Mouse (Mus musculus): ENCODE results near the gene Hormad1.
A peak's percentile ranks its signal among the peaks of the same experiment; 100 is the strongest.
"Not testable (repeated sequence)": the region's sequence is repeated elsewhere in the genome, so short reads cannot be mapped to it uniquely, and the experiment has no call there.

Gene Hormad1

DNA sequence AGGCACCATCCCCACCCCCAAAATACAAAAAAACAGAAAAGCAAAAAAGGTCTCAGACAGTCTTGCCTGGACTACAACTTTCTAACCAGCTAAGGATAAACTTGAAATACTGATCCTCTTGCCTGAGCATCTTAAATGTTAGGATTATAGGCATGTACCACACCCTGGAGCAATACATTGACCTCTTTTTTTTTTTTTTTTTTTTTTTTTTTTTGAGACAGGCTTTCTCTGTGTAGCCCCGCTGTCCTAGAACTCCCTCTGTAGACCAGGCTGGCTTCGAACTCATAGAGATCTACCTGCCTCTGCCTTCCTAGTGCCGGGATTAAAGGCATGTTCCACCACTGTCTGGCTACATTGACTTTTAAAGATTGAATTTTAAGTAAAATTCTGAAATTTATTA, 1.3 kb downstream of the Hormad1 start:
- no peak for DNase-seq (ENCODE audit: extremely low spot score, low read depth, low spot score)

DNA sequence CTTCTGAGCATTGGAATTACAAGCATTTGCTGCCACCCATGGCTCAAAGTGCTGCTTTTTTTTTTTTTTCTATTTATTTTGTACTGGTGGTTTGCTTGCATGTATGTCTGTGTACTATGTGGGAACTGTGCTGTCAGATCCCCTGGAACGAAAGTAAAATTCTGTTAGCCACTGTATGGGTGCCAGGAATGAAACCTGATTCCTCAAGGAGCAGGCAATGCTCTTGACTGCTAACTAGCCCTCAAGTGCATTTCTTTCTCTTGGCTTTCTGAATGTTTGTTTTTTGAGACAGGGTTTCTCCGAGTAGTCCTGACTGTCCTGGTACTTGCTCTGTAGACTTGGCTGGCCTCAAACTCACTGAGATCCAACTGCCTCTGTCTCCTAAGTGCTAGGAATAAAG, 2.3 kb downstream of the Hormad1 start:
- no peak for DNase-seq (ENCODE audit: extremely low spot score, low read depth, low spot score)

DNA sequence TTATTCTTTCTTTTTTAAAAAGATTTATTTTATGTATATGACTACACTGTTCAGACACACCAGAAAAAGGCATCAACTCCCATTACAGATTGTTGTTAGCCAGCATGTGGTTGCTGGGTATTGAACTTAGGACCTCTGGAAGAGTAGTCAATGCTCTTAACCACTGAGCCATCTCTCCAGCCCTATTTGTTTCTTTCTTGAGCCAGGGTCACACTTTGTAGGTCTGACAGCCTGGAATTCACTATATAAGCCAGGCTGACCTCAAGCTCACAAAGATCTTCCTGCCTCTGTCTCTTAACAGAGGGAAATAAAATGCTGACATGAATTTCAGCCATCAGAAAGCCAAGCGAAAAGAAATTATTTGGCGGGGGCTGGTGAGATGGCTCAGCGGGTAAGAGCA, 10.1 kb downstream of the Hormad1 start:
- no peak for DNase-seq (ENCODE audit: extremely low spot score, low read depth, low spot score)

DNA sequence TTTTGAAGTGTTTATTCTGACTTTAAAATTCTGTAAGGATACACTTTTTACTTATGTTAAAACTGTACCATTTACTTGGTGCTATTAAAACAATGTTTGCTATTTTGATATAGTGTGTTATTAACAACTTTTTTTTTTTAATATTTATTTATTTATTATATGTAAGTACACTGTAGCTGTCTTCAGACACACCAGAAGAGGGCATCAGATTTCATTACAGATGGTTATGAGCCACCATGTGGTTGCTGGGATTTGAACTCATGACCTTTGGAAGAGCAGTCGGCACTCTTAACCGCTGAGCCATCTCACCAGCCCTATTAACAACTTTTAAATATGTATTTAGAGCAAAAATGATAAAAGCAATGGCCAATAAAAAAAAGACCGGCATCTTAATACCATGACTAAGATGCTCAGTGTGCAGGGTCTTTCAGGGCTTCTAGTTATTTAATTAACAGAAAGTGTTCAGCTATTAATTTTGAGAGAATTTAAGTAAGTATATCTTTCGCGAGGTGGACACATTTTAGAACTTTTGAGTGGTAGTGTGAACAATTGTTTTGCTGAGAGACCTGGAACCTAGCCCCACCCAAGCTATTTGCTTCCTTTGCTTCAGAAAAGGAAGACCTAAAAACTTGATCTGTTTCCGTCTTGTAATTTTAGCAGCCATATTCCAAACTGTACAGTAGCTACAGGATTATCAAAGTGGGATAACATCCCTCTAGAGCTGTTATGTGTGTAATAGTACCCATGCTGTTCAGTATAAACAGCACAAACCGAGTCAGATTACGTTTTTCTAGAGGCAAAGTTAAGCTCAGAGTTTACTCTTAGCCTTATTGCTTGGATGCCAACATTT, 28.5 kb downstream of the Hormad1 start:
- DNase-seq (ENCODE audit: extremely low spot score, low read depth, low spot score) = no peak

DNA sequence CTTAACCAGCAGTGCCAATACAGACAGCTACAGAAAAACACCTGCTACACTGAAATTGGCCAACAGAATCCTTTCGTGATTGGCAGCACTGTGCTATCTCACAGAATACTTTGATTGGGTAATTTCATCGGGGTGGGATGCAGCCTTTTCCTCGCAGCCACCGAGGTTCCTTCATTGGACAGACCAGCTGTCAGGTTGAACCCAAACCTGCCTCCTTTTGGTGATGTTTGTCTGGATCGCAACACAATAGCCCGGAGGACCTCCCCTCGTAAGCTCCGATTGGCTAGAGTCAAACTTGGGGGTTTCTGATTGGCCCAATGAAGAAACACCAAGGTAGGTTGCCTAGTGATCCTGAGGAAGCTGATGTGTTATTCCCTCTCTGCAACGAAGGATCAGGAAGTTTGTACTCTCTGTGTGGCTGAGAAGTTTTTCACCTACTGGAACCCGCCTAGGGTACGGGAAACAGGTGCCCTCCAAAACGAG, 29.2 kb downstream of the Hormad1 start, which contains the start of gene Golph3l:
Gene Golph3l (plus strand): TSS at position 331 of the 483 bp plus-strand sequence.
- peak; percentile 94 for DNase-seq (ENCODE audit: extremely low spot score, low read depth, low spot score)

DNA sequence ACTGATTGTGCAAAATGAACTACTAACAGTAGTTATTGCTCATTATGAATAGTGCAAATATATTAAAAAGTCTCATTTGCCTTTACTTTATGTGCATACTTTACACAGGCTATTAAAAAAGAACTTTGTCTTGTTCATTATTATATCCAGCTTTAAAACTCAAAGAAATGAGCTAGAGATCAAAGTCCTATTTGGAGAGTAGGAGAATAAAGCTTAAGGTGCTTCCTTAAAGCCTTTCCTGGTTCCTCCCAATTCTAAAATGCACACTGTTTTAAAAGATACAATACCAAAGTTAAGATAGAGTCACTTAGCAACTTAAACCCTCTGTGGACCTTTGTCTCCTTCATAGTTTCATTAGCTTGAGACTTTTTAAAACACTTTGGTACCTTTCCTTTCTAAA, 39.3 kb downstream of the Hormad1 start:
- no peak for DNase-seq (ENCODE audit: extremely low spot score, low read depth, low spot score)

DNA sequence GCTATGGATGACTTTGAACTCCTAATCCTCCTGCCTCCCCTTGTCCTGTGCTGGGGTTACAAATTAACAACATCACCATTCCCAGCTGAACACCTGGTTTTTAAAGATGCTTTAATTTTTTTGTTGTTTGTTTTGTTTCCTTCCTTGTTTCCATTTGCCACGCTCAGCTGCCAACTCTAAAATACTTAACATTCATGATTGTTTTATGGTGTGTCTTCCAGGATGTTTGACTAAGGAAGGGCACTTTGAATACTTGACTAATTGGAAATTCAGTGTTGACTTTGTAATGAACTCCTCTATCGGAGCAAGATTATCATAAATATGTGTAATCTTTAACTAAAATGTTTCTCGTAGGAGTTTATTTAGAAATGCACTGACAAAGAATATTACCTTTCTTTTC, 41.8 kb downstream of the Hormad1 start:
- no peak for DNase-seq (ENCODE audit: extremely low spot score, low read depth, low spot score)

DNA sequence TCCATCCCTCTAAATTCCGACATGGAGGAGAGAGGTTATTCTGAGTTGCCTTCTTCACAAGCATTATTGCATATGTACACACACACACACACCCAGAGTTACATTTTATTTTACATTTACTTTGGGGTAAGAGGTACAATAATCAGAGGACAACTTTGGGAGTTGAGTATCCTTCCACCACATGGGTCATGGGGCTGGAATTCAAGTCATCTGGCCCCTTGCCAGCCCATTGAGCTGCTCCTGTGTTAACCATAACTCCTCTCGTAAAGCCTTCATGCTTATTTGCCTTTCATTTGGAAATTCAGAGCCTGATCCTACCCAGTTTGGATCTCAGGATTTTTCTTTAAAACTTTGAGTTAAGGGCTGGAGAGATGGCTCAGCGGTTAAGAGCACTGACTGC, 46.6 kb downstream of the Hormad1 start:
- DNase-seq (ENCODE audit: extremely low spot score, low read depth, low spot score) = no peak

DNA sequence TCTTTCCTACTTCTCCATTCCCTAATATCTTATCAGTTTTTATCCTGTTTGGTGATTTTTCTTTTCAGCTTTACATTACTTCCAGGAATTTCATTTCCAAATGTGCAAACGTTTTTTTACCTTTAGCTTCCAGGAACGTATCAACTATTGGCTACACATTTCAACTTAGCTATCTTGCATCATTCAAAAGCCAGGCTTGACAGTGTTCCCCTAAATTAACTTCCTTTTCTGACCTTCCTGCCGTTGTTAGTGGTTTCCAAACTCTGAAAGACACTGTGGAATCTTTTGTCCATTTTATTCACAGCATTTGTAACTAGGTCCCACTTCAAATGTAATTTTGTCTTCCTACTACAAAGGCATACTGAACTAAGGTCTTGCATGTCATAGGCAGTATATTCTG, 49.7 kb downstream of the Hormad1 start:
- DNase-seq (ENCODE audit: extremely low spot score, low read depth, low spot score) = no peak

DNA sequence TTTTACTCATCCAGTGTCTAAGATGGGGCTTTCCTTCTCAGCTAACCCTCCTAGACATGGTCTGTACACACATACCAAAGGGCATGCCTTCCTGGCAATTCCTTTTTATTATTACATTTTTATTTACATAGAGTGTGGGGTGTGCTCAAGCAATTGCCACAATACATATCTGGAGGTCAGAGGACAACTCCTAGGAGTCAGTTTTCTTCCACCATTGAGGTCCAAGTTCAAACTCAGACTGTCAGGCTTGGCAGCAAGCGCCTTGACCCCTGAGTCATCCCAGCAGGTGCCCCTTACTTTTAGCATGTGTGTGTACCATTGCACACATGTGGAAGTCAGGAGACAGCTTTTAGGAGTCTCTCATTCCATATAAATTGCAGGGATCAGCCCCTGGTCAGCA, 54.5 kb downstream of the Hormad1 start:
- DNase-seq (ENCODE audit: extremely low spot score, low read depth, low spot score) = no peak

DNA sequence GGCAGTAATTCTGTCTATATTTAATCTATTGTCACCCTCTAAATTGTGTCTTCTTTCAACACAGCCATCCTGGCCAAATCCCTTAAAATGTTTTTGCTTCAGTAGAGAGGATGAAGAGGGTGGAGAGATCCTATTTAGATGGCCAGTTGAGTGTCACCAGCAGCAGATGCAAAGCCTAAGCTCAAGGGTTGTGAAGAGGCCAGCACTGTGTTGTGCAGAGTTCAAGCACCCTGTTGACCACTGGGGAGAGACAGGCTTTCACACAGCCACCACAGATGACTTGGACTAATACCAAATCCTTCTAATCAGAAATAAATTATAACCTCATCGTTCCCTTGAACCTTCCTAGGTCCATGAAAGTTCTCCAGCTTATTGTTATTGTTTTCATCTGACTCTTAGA, 59.0 kb downstream of the Hormad1 start:
- no peak for DNase-seq (ENCODE audit: extremely low spot score, low read depth, low spot score)

DNA sequence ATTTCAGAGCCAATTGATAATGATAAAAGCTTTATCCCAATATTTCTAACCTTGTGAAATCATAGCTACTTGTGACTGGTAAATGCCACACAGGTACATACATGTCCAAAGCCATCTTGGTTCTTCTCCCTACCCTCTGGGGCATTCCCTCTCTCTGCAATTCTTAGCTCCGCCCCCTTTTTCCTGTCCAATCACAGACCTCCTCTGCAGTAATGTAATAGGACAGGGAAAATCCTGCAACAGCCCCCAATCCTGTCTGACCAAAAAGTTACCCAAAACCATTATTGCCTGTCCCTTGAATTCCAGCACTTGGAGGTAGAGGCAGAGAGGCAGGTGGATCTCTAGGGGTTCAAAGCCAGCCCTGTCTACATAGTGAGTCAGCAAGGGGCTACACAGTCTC, 61.8 kb downstream of the Hormad1 start:
- no peak for DNase-seq (ENCODE audit: extremely low spot score, low read depth, low spot score)

DNA sequence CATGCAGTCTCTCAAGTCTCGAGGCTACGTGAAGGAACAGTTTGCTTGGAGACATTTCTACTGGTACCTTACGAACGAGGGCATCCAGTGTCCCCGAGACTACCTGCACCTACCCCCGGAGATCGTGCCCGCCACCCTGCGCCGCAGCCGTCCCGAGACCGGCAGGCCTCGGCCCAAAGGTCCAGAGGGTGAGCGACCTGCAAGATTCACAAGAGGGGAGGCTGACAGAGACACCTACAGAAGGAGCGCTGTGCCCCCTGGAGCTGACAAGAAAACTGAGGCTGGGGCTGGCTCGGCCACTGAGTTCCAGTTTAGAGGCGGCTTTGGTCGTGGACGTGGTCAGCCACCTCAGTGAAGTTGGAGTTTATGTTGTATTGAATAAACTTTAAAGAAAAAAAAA, 62.9 kb downstream of the Hormad1 start:
- not testable (repeated sequence) for DNase-seq (ENCODE audit: extremely low spot score, low read depth, low spot score)

DNA sequence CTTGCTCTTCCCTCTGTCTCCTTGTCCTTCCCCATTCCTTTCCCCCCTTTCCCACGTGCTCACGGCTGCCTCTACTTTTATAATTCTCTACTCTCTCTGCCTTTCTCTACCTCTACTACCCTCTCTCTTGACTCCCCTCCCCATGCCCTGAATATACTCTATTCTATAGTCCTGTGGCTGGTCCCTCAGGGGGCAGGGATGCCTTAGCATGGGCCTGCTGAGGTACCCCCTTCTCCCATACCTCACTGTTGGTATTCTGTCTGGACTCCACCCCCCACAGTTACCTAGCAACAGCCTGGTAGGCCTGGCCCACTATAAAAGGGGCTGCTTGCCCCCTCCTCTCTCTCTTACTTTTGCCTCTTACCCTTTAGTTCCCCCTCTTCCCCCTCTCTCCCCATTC, 64.1 kb downstream of the Hormad1 start:
- no peak for DNase-seq (ENCODE audit: extremely low spot score, low read depth, low spot score)

DNA sequence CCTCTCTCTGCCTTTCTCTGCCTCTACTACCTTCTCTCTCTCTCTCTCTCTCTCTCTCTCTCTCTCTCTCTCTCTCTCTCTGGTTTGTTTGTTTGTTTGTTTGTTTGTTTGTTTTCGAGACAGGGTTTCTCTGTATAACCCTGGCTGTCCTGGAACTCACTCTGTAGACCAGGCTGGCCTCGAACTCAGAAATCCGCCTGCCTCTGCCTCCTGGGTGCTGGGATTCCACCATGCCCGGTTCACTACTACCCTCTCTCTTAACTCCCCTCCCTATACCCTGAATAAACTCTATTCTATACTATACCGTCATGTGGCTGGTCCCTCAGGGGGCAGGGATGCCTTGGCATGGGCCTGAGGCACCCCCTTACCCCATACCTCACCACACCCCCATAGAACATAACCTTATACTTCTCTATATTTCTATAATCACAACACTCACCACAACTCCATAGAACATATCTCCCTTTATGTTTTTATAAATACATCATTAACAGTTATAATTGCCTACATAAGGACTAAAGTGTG, 64.6 kb downstream of the Hormad1 start:
- not testable (repeated sequence) for DNase-seq (ENCODE audit: extremely low spot score, low read depth, low spot score)

DNA sequence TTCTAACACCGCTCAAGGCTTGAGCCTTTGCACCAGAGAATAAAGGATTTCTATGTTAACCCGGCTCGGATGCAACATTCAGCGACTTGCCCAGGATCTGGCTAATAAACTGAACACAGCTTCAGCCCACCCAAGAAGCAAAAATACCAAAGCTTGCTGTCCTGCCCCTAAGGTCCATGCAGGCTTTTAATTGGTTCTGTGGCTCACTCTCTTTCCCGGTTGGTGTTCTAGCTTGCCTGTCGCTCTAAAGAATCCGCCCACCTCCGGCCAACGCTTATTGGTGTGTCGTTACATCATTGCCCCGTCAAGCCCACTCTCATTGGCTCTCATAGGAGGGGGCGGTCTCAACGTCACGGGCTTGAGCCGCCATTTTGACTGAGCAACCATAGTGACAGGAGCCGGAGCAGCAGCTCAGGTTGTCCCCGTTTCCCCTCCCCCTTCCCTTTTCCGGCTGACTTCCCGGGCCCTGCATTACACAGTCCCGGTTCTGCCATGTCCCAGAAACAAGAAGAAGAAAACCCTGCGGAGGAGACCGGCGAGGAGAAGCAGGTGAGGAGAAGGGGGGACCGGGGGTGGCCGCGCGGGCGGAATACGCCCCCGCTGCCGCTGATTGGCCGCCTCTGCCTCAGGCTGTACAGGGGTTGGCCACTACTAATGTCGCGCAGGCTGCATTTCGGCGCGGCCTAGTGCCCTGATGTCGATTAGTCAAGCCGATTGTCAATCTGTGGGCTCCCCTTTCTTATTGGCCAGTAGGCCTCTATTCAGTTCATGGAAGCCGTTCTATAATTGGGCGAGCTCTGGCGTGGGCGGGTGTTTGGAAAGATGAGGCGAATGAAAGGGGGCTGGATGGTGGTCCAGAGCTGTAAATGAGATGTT, 65.4 kb downstream of the Hormad1 start, which contains the start of gene Ensa:
Gene Ensa (plus strand): TSS at position 366 of the 876 bp plus-strand sequence.
- peak; percentile 98 for DNase-seq (ENCODE audit: extremely low spot score, low read depth, low spot score)

DNA sequence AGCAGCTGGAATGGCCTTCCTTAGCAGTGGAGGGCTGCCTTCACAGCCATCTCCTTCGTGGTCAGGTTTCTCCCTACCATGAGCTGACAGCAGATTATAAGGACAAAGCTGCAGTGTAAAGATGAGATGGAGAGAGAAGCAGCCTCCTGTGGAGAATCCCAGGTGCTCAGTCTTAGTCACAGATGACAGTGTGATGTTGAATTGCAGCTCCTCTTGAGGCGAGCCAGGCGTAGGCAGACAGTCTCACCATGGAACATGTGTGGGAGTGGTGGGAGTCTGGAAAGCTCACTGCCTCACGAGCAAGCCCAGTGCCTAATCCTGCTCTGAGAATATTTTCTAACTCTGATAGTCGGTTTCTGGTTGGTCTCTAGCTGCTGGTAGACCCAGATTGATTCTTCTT, 68.3 kb downstream of the Hormad1 start:
- DNase-seq (ENCODE audit: extremely low spot score, low read depth, low spot score) = no peak

DNA sequence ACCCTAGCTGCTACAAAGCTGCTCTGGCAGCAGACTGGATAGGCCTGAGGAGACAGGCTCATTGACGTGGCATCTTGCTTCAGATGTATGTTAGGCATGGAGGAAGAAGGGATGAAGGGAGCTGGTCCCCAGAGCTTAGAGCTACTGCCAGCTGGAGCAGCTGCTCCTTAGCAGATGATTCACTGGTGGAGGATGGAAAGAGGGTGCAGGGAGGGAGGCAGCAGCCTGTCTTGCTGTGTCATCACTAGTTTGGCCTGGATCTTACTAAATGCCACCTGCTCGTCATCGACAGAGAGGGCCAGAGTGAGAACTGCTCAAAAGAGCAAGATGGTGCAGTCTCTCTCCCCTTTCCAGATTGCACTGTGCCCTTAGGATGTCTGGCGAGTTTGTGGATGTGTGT, 70.3 kb downstream of the Hormad1 start:
- no peak for DNase-seq (ENCODE audit: extremely low spot score, low read depth, low spot score)

DNA sequence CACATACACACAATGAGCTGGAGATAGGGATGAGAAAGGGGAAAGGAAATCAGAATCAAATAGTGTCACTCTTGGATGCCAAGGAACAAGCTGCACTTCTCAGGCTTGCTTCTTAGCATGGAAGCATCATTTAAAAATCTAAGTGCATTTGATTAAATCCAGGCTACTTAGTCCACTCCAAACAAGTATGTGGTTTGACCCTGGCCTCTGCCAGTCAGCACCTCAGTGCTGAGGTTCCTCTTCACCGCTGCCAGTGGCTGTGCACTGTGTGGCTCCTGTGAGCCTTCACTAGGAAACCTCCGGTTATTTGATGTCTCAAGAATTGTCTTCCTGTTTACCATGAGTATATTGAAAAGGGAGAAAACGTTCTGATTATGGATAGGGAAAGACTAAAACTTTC, 71.4 kb downstream of the Hormad1 start:
- DNase-seq (ENCODE audit: extremely low spot score, low read depth, low spot score) = no peak

DNA sequence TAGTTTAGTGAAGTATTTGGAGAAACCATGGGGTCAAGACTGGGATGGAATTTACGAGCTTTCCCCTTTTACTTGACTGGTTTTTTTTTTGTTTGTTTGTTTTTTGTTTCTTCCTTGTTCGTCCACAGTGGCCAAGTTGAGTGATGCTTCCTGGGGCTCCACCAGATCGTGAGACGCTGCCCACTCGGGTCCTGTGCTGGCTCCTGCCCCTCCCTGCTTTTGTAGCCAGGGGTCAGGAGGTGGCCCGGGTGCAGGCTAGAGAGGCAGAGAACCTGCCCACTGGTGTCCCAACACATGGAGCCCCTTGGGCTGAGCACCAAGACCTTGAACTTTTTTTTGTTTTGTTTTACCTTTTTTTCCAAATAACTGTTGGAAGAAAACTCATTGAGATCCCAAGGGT, 71.8 kb downstream of the Hormad1 start:
- no peak for DNase-seq (ENCODE audit: extremely low spot score, low read depth, low spot score)
